8 mouse cellular contexts compared by ENCODE assay signal in the genomic region with DNA sequence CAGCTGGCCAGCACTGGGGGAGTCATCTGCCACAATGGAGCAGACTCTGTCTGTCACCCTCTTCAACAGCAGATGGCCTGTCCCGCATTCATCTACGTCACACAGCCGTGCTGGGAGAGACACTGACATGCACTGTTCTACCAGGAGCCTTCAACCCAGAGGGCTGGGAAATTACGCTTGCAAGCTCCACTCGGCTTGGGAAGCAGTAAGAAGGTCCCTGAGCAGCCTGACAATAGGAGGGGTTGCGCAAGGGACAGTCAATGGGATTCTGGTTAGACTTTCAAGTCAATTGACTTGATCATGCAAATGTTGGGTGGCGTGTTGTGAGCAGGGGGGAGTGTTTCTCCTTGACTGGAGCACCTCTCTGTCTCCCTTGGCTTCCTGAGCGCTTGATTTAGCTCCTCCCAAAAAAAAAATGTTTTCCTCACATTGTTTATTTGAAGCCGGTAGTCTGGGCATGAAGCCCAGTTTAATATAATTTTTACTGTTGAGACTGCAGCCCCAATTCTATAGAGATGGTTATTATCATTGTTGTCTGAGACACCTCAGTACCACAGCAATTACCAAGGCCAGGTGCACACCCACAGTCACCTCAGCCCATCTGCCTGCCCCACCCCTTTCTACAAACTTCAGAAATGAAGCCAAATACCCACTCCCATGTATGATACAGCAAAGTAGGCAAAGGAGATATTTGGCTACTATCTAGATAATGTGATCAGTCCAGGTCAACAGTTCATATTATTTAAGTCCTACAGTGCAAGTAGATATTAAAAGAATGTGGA.
A peak's percentile ranks its signal among the peaks of the same experiment; 100 is the strongest.
DNase-seq lines count a peak whose midpoint lies in the region; ATAC-seq and TF ChIP-seq lines count a peak whose summit lies in the region.

No protein-coding gene starts in this region.

- H3K9ac ChIP-seq in intestine, embryonic 14.5 days (ENCODE audit: low read length): no peak overlapping the region
- H3K9ac ChIP-seq in midbrain, embryonic 13.5 days (replicated peaks): no peak overlapping the region

- no peaks in the 10 kb centered on the region for H3K9me3 ChIP-seq in intestine, embryonic 14.5 days (ENCODE audit: control insufficient read depth, low read length)
- 0 out of 2 replicates have a peak, but pooled peaks cover 2% of the 10 kb centered on the region for H3K9me3 ChIP-seq in midbrain, embryonic 13.5 days

- intact Hi-C loops in gastrocnemius, adult 2 months (cut with DNase I): loop anchor here (5.0 to 10.0 kb wide), 3 partner anchors 99 to 196 kb away; partner anchors contain the start of gene Klf3

- ATAC-seq in intestine, embryonic 14.5 days (replicated peaks; ENCODE audit: low FRiP score, low TSS enrichment, low read depth): no peak
- peak; percentile 83 for ATAC-seq in midbrain, embryonic 13.5 days

- no peak for TF ChIP-seq CTCF in gastrocnemius, adult 2 months (IDR thresholded peaks at IDR 0.05)

- H3K27me3 ChIP-seq in intestine, embryonic 14.5 days (replicated peaks; ENCODE audit: control insufficient read depth, insufficient read depth, low read length): no peaks in the 10 kb centered on the region
- no peaks in the 10 kb centered on the region for H3K27me3 ChIP-seq in midbrain, embryonic 13.5 days

- peak overlapping the region; percentile 32 for H3K4me3 ChIP-seq in gastrocnemius, adult 2 months
- H3K4me3 ChIP-seq in intestine, embryonic 14.5 days (ENCODE audit: low read depth, low read length): no peak overlapping the region
- H3K4me3 ChIP-seq in midbrain, embryonic 13.5 days (replicated peaks): no peak overlapping the region

- no peaks in the 10 kb centered on the region for H3K36me3 ChIP-seq in intestine, embryonic 14.5 days (ENCODE audit: control insufficient read depth, insufficient read depth, low read length)
- H3K36me3 ChIP-seq in midbrain, embryonic 13.5 days: no peaks in the 10 kb centered on the region

- peak; percentile 92 for DNase-seq in ZHBTc4 (ENCODE audit: low read depth, low spot score)
- peak; percentile 79 to 85 for DNase-seq in cerebellum, postnatal 25 days
- peak; percentile 27 for DNase-seq in gastrocnemius, adult 2 months
- DNase-seq in intestine, embryonic 14.5 days (ENCODE audit: low spot score): peak; percentile 65
- DNase-seq in left cerebral cortex, adult 9 months (ENCODE audit: low spot score in 2 of 2): peak; percentile 52 to 68
- no peak for DNase-seq in natural killer cell, adult 2 months (ENCODE audit: low spot score in 2 of 2)
- no peak for DNase-seq in spleen, postnatal 4 days (ENCODE audit: low spot score in 2 of 2)

- H3K4me1 ChIP-seq in intestine, embryonic 14.5 days (replicated peaks; ENCODE audit: control insufficient read depth, insufficient read depth, low read length): peaks cover 28% of the 10 kb centered on the region
- peaks cover 14% of the 10 kb centered on the region for H3K4me1 ChIP-seq in midbrain, embryonic 13.5 days (replicated peaks)

- 51% methylated on average over 9 of the region's 9 CpGs for WGBS in intestine, embryonic 14.5 days
- WGBS in midbrain, embryonic 13.5 days: 49% methylated on average over 9 of the region's 9 CpGs

- peak overlapping the region; percentile 82 for H3K27ac ChIP-seq in gastrocnemius, adult 2 months
- peak overlapping the region; percentile 74; the same call in 1 of the 2 replicates for H3K27ac ChIP-seq in intestine, embryonic 14.5 days (ENCODE audit: low read depth)
- H3K27ac ChIP-seq in midbrain, embryonic 13.5 days: peak overlapping the region; percentile 7; the same call in 1 of the 2 replicates

- no peak overlapping the region for H3K4me2 ChIP-seq in intestine, embryonic 14.5 days (ENCODE audit: low read length)
- H3K4me2 ChIP-seq in midbrain, embryonic 13.5 days (replicated peaks): no peak overlapping the region

Comparison
In these comparisons a context has a peak if more than half of its experiments do, and no peak if none do; other contexts are left out.
1. DNase-seq: peak in ZHBTc4 (single experiment), cerebellum, postnatal 25 days (2 of 2), gastrocnemius, adult 2 months (single experiment), intestine, embryonic 14.5 days (single experiment) and left cerebral cortex, adult 9 months (2 of 2); none in natural killer cell, adult 2 months (0 of 2) and spleen, postnatal 4 days (0 of 2).
2. H3K27ac ChIP-seq: peak in every context shown above with its lines; median percentile 82 in gastrocnemius, adult 2 months; 74 in intestine, embryonic 14.5 days; 7 in midbrain, embryonic 13.5 days.